ENCODE assay signal across 10 mouse cellular contexts in genomic region chr15:3509089-3509488, GRCm38 (mm10).
DNase-seq lines count a peak whose midpoint lies in the region; ATAC-seq and TF ChIP-seq lines count a peak whose summit lies in the region.
"Had no signal": no experiment of that assay in that cellular context is flagged by ENCODE, and none has a peak within 500 bp of the region (broad histone marks: within the 10 kb centered on the region; RNA-seq: fewer than 3 reads in every experiment).

No protein-coding gene starts in this region.

- ATAC-seq in heart, embryonic 11.5 days (replicated peaks; ENCODE audit: insufficient number of reproducible peaks, low FRiP score, low TSS enrichment), result no peak
- no peak for ATAC-seq in stomach, embryonic 16.5 days (ENCODE audit: insufficient read depth, low FRiP score)
- ATAC-seq in stomach, postnatal 0 days (ENCODE audit: low FRiP score, low TSS enrichment), result no peak
- ATAC-seq in kidney, embryonic 16.5 days (ENCODE audit: low FRiP score, low TSS enrichment), result no peak

- H3K36me3 ChIP-seq in heart, embryonic 11.5 days (ENCODE audit: control insufficient read depth, insufficient read depth, low read length), result no peaks in the 10 kb centered on the region
- H3K36me3 ChIP-seq in stomach, embryonic 16.5 days (ENCODE audit: control insufficient read depth, insufficient read depth, low read length), result 0 out of 2 replicates have a peak, but pooled peaks cover 5% of the 10 kb centered on the region
- H3K36me3 ChIP-seq in stomach, postnatal 0 days (ENCODE audit: control insufficient read depth, insufficient read depth, low read length), result no peaks in the 10 kb centered on the region
- peaks cover 2% of the 10 kb centered on the region; the same call in 1 of the 2 replicates for H3K36me3 ChIP-seq in kidney, embryonic 16.5 days (ENCODE audit: insufficient read depth, low read length)
- H3K36me3 ChIP-seq: neural tube, embryonic 13.5 days had no signal

- peak; percentile 98 for DNase-seq in heart, adult 11 months
- no peak for DNase-seq in stomach, postnatal 0 days (ENCODE audit: low spot score)
- peak; percentile 81 to 83 for DNase-seq in heart, adult 9 months (ENCODE audit: low spot score in 2 of 2)
- DNase-seq in right cerebral cortex, postnatal 4 days, result no peak
- no peak for DNase-seq in natural killer cell, adult 2 months (ENCODE audit: low spot score in 2 of 2)
- DNase-seq: lung, embryonic 14.5 days had no signal

- H3K9ac ChIP-seq in heart, embryonic 11.5 days (ENCODE audit: low read depth, low read length), result no peak overlapping the region
- H3K9ac ChIP-seq in stomach, embryonic 16.5 days (ENCODE audit: low read length), result no peak overlapping the region
- H3K9ac ChIP-seq in stomach, postnatal 0 days (ENCODE audit: low read length), result no peak overlapping the region
- H3K9ac ChIP-seq in kidney, embryonic 16.5 days (replicated peaks; ENCODE audit: low read length), result no peak overlapping the region
- H3K9ac ChIP-seq: lung, embryonic 14.5 days; neural tube, embryonic 13.5 days had no signal

- WGBS in heart, embryonic 11.5 days (ENCODE audit: insufficient replicate concordance), result 54% methylated on average over 3 of the region's 3 CpGs
- 52% methylated on average over 3 of the region's 3 CpGs for WGBS in stomach, embryonic 16.5 days
- 53% methylated on average over 3 of the region's 3 CpGs for WGBS in stomach, postnatal 0 days
- 66% methylated on average over 3 of the region's 3 CpGs for WGBS in kidney, embryonic 16.5 days

- no peak overlapping the region for H3K27ac ChIP-seq in heart, embryonic 11.5 days (ENCODE audit: low read depth, low read length)
- 0 out of 2 replicates have a peak overlapping the region, but pooled peaks have one; percentile 15 for H3K27ac ChIP-seq in stomach, embryonic 16.5 days (ENCODE audit: low read length)
- no peak overlapping the region for H3K27ac ChIP-seq in stomach, postnatal 0 days (replicated peaks)
- no peak overlapping the region for H3K27ac ChIP-seq in kidney, embryonic 16.5 days (ENCODE audit: low read length)
- H3K27ac ChIP-seq: neural tube, embryonic 13.5 days had no signal

- H3K9me3 ChIP-seq in heart, embryonic 11.5 days (replicated peaks; ENCODE audit: control insufficient read depth, low read length), result no peaks in the 10 kb centered on the region
- no peaks in the 10 kb centered on the region for H3K9me3 ChIP-seq in stomach, embryonic 16.5 days (replicated peaks; ENCODE audit: control insufficient read depth, low read length)
- no peaks in the 10 kb centered on the region for H3K9me3 ChIP-seq in stomach, postnatal 0 days (ENCODE audit: control insufficient read depth, low read length)
- no peaks in the 10 kb centered on the region for H3K9me3 ChIP-seq in kidney, embryonic 16.5 days (ENCODE audit: low read length)
- H3K9me3 ChIP-seq: neural tube, embryonic 13.5 days had no signal

- no peaks in the 10 kb centered on the region for H3K27me3 ChIP-seq in heart, embryonic 11.5 days (ENCODE audit: control insufficient read depth, insufficient read depth, low read length)
- H3K27me3 ChIP-seq in stomach, embryonic 16.5 days (ENCODE audit: control insufficient read depth, insufficient read depth, low read length), result no peaks in the 10 kb centered on the region
- H3K27me3 ChIP-seq in stomach, postnatal 0 days (ENCODE audit: control insufficient read depth, insufficient read depth, low read length), result no peaks in the 10 kb centered on the region
- no peaks in the 10 kb centered on the region for H3K27me3 ChIP-seq in kidney, embryonic 16.5 days (ENCODE audit: insufficient read depth, low read length)
- H3K27me3 ChIP-seq: neural tube, embryonic 13.5 days had no signal

- H3K4me2 ChIP-seq in heart, embryonic 11.5 days, result no peak overlapping the region
- no peak overlapping the region for H3K4me2 ChIP-seq in stomach, embryonic 16.5 days (ENCODE audit: low read depth, low read length)
- no peak overlapping the region for H3K4me2 ChIP-seq in stomach, postnatal 0 days (replicated peaks; ENCODE audit: low read depth)
- H3K4me2 ChIP-seq in kidney, embryonic 16.5 days (replicated peaks; ENCODE audit: low read depth, low read length), result no peak overlapping the region
- H3K4me2 ChIP-seq: lung, embryonic 14.5 days; neural tube, embryonic 13.5 days had no signal

- H3K4me1 ChIP-seq in heart, embryonic 11.5 days (ENCODE audit: control insufficient read depth, insufficient read depth, low read length), result peaks cover 23% of the 10 kb centered on the region
- H3K4me1 ChIP-seq in stomach, embryonic 16.5 days (ENCODE audit: control insufficient read depth, insufficient read depth, low read length), result peaks cover 40% of the 10 kb centered on the region
- peaks cover 13% of the 10 kb centered on the region for H3K4me1 ChIP-seq in stomach, postnatal 0 days (replicated peaks; ENCODE audit: control insufficient read depth, insufficient read depth)
- peaks cover 19% of the 10 kb centered on the region; the same call in 1 of the 2 replicates for H3K4me1 ChIP-seq in kidney, embryonic 16.5 days (ENCODE audit: insufficient read depth, low read length)

- TF ChIP-seq CTCF in stomach, postnatal 0 days (IDR thresholded peaks at IDR 0.05; ENCODE audit: low read depth), result no peak

- no peak for TF ChIP-seq EP300 in stomach, postnatal 0 days (optimal IDR thresholded peaks at IDR 0.05)

- H3K4me3 ChIP-seq in heart, embryonic 11.5 days (ENCODE audit: low read depth, low read length), result no peak overlapping the region
- no peak overlapping the region for H3K4me3 ChIP-seq in stomach, embryonic 16.5 days (replicated peaks; ENCODE audit: low read length)
- H3K4me3 ChIP-seq in stomach, postnatal 0 days (ENCODE audit: low read depth, low read length), result no peak overlapping the region
- no peak overlapping the region for H3K4me3 ChIP-seq in kidney, embryonic 16.5 days (ENCODE audit: low read length)
- H3K4me3 ChIP-seq: neural tube, embryonic 13.5 days had no signal

Comparison
In these comparisons a context has a peak if more than half of its experiments do, and no peak if none do; other contexts are left out.
1. DNase-seq: peak in heart, adult 11 months (single experiment) and heart, adult 9 months (2 of 2); none in stomach, postnatal 0 days (single experiment), right cerebral cortex, postnatal 4 days (single experiment) and natural killer cell, adult 2 months (0 of 2).